Mouse (Mus musculus) cerebellum, adult 9-11 months (tissue): ENCODE results near the gene Scyl1.
A peak's percentile ranks its signal among the peaks of the same experiment; 100 is the strongest.
"Not testable (repeated sequence)": the region's sequence is repeated elsewhere in the genome, so short reads cannot be mapped to it uniquely, and the experiment has no call there.

Experiments
- DNase-seq: peaks from one replicate; pipeline ENCODE4 v3.0.0; 2022

Gene Scyl1

GRCm38 (mm10) chr19:5770925-5771860 is at the start of gene Scyl1:
Scyl1 (minus strand) TSS chr19:5771419.
- DNase-seq: peak; percentile 96

- peak; percentile 53 for DNase-seq
Observed at GRCm38 (mm10) chr19:5819549-5819948, 48.3 kb upstream of the Scyl1 start.

GRCm38 (mm10) chr19:5818590-5818977 is 47.4 kb upstream of the Scyl1 start:
- peak; percentile 60 for DNase-seq

GRCm38 (mm10) chr19:5817703-5818589 is 46.7 kb upstream of the Scyl1 start:
- peak; percentile 90 for DNase-seq

GRCm38 (mm10) chr19:5815928-5816327 is 44.7 kb upstream of the Scyl1 start:
- DNase-seq: no peak

- DNase-seq: no peak
Observed at GRCm38 (mm10) chr19:5815010-5815409, 43.8 kb upstream of the Scyl1 start.

- DNase-seq: not testable (repeated sequence)
Observed at GRCm38 (mm10) chr19:5814048-5814447, 42.8 kb upstream of the Scyl1 start.

- no peak for DNase-seq
Observed at GRCm38 (mm10) chr19:5813567-5813966, 42.3 kb upstream of the Scyl1 start.

- peak; percentile 95 for DNase-seq
Observed at GRCm38 (mm10) chr19:5811771-5812504, 40.7 kb upstream of the Scyl1 start.

- DNase-seq: no peak
Observed at GRCm38 (mm10) chr19:5810840-5811563, 39.8 kb upstream of the Scyl1 start.

GRCm38 (mm10) chr19:5810103-5810839 is 39.1 kb upstream of the Scyl1 start:
- no peak for DNase-seq

GRCm38 (mm10) chr19:5809712-5810089 is 38.5 kb upstream of the Scyl1 start:
- DNase-seq: no peak

GRCm38 (mm10) chr19:5808955-5809711 is 37.9 kb upstream of the Scyl1 start:
- DNase-seq: no peak

GRCm38 (mm10) chr19:5807740-5808139 is 36.5 kb upstream of the Scyl1 start:
- DNase-seq: no peak

- no peak for DNase-seq
Observed at GRCm38 (mm10) chr19:5806809-5807205, 35.6 kb upstream of the Scyl1 start.

GRCm38 (mm10) chr19:5806051-5806808 is 35.0 kb upstream of the Scyl1 start:
- no peak for DNase-seq

GRCm38 (mm10) chr19:5804371-5804899 is 33.2 kb upstream of the Scyl1 start:
- peak; percentile 61 for DNase-seq

- DNase-seq: no peak
Observed at GRCm38 (mm10) chr19:5803881-5804279, 32.7 kb upstream of the Scyl1 start.

GRCm38 (mm10) chr19:5803041-5803880 is 32.0 kb upstream of the Scyl1 start:
- peak; percentile 99 for DNase-seq
